Mouse (Mus musculus) kidney, adult 2 months (tissue): ENCODE data around the gene Gm20661. TPM values are rescaled to one million over a fixed set of nuclear protein-coding genes. Genes with fewer than 3 reads are reported as not detected.

Experiments
- DNase-seq: peaks from one replicate; pipeline ENCODE4 v3.0.0; 2021
- H3K27ac ChIP-seq: fragments of 200-500 bp; 2 replicates; pipeline ENCODE4 v1.5.1; 2012; ENCODE audit warnings: low read depth, low read length, control low read depth, inconsistent platforms; ENCODE audit not compliant: insufficient read depth
- H3K27me3 ChIP-seq: fragments of 200-500 bp; replicated peaks from 2 replicates; pipeline ENCODE4 v1.6.1; 2012; ENCODE audit warnings: mild to moderate bottlenecking, moderate library complexity, low read length, inconsistent platforms; ENCODE audit not compliant: control insufficient read depth, insufficient read depth
- H3K36me3 ChIP-seq: fragments of 200-500 bp; 2 replicates; pipeline ENCODE4 v1.6.1; 2012; ENCODE audit warnings: mild to moderate bottlenecking, moderate library complexity, low read length, inconsistent platforms; ENCODE audit not compliant: control insufficient read depth, insufficient read depth
- H3K4me1 ChIP-seq: fragments of 200-500 bp; 2 replicates; pipeline ENCODE4 v1.6.1; 2011; ENCODE audit warnings: low read length; ENCODE audit not compliant: control insufficient read depth, insufficient read depth
- H3K4me3 ChIP-seq: fragments of 200-500 bp; 2 replicates; pipeline ENCODE4 v1.5.1; 2011; ENCODE audit warnings: mild to moderate bottlenecking, low read depth, low read length, control low read depth; ENCODE audit not compliant: insufficient read depth
- CTCF ChIP-seq: fragments of 200-500 bp; conservative IDR thresholded peaks from 2 replicates; pipeline ENCODE4 v1.5.1; 2011; ENCODE audit warnings: low read depth, mild to moderate bottlenecking, control low read depth, low read length, moderate library complexity, mixed read lengths; ENCODE audit not compliant: insufficient read depth, insufficient read length
- POLR2A ChIP-seq: fragments of 200-500 bp; IDR thresholded peaks from one replicate; pipeline ENCODE4 v1.6.1; 2011; ENCODE audit warnings: low read depth, low read length, control low read depth
- WGBS: fragments of 180-500 bp; shearing (Covaris S2); methylation state at CpG from one replicate; pipeline ENCODE4 v1.1.7; 2018; 5-methylcytosine and 5-hydroxymethylcytosine counted together
- polyA plus RNA-seq: library from polyadenylated mRNA; depleted of rRNA; stranded (reverse); fragments of >200 nt; gene quantifications from 2 replicates; pipeline ENCODE4 v1.2.3, GENCODE M21; 2012

Gene Gm20661
- polyA plus RNA-seq, 1 experiment: 0.14 TPM

GRCm38 (mm10) chr9:107978815-107979214 lies 4.0 kb upstream of the Gm20661 start:
- Histone ChIP-seq H3K27me3 (no peaks in the 10 kb centered on the region), H3K4me3 (no peak overlapping the region), H3K4me1 (no peaks in the 10 kb centered on the region), H3K36me3 (no peaks in the 10 kb centered on the region), H3K27ac (no peak overlapping the region)
- 92% methylated on average over 12 of the region's 12 CpGs for WGBS
- TF ChIP-seq CTCF (no peak), POLR2A (no peak)
- DNase-seq: no peak

- TF ChIP-seq CTCF: no peak
- no peak for TF ChIP-seq POLR2A
- WGBS: 47% methylated on average over 7 of the region's 7 CpGs
These were observed 913 bp upstream of the Gm20661 start for GRCm38 (mm10) chr9:107981684-107982605.

GRCm38 (mm10) chr9:107983421-107983890 lies 598 bp downstream of the Gm20661 start:
- Histone ChIP-seq H3K27ac (peak overlapping the region; percentile 98), H3K27me3 (no peaks in the 10 kb centered on the region), H3K36me3 (no peaks in the 10 kb centered on the region), H3K4me3 (peak overlapping the region; percentile 30; the same call in 1 of the 2 replicates), H3K4me1 (no peaks in the 10 kb centered on the region; the same call in 1 of the 2 replicates)
- WGBS: 33% methylated on average over 4 of the region's 4 CpGs
- DNase-seq: peak; percentile 94
- no peak for TF ChIP-seq CTCF
- peak; percentile 38 for TF ChIP-seq POLR2A

More at GRCm38 (mm10) chr9:107981684-107982605, 913 bp upstream of the Gm20661 start:
- peak overlapping the region; percentile 21; the same call in 1 of the 2 replicates for H3K4me3 ChIP-seq
- peak; percentile 46 for DNase-seq
- peak overlapping the region; percentile 93 for H3K27ac ChIP-seq
- H3K4me1 ChIP-seq: no peaks in the 10 kb centered on the region; the same call in 1 of the 2 replicates
- H3K27me3 ChIP-seq: no peaks in the 10 kb centered on the region
- no peaks in the 10 kb centered on the region for H3K36me3 ChIP-seq

- Histone ChIP-seq H3K4me3 (peak overlapping the region; percentile 52), H3K36me3 (no peaks in the 10 kb centered on the region), H3K27me3 (no peaks in the 10 kb centered on the region), H3K4me1 (no peaks in the 10 kb centered on the region; the same call in 1 of the 2 replicates), H3K27ac (peak overlapping the region; percentile 98)
- DNase-seq: no peak
- TF ChIP-seq CTCF: no peak
- WGBS: 51% methylated on average over 19 of the region's 19 CpGs
These were observed 1.3 kb downstream of the Gm20661 start for GRCm38 (mm10) chr9:107984052-107984753.

GRCm38 (mm10) chr9:107984754-107985055 lies 1.8 kb downstream of the Gm20661 start:
- H3K27me3 ChIP-seq: no peaks in the 10 kb centered on the region
- peak overlapping the region; percentile 52 for H3K4me3 ChIP-seq
- no peaks in the 10 kb centered on the region; the same call in 1 of the 2 replicates for H3K4me1 ChIP-seq
- peak overlapping the region; percentile 98 for H3K27ac ChIP-seq
- H3K36me3 ChIP-seq: no peaks in the 10 kb centered on the region
- no peak for DNase-seq
- 68% methylated on average over 9 of the region's 9 CpGs for WGBS
- TF ChIP-seq CTCF (no peak), POLR2A (no peak)

- H3K27ac ChIP-seq: peak within 1 kb of the TSS; percentile 98
- no peaks in the 10 kb centered on the region for H3K36me3 ChIP-seq
- H3K4me1 ChIP-seq: no peaks in the 10 kb centered on the region; the same call in 1 of the 2 replicates
- H3K27me3 ChIP-seq: no peaks in the 10 kb centered on the region
- peak within 1 kb of the TSS; percentile 52 for H3K4me3 ChIP-seq
- peak; percentile 94 for DNase-seq
- TF ChIP-seq POLR2A: peak; percentile 73
- no peak for TF ChIP-seq CTCF
- WGBS: 1% methylated on average over 58 of the region's 58 CpGs
These were observed 2.6 kb downstream of the Gm20661 start, which contains the start of gene Inka1 for GRCm38 (mm10) chr9:107985131-107986119. Inka1 (minus strand) TSS chr9:107985879.
